Mouse (Mus musculus): ENCODE measurements around the gene Rasgef1b.

- no peak for TF ChIP-seq CTCF (IDR thresholded peaks at IDR 0.05)
- TF ChIP-seq EP300 (IDR thresholded peaks at IDR 0.05) = no peak
Measured at GRCm38 (mm10) chr5:99325301-99325700, 403.6 kb downstream of the Rasgef1b start.

Measured in lung, postnatal 0 days (tissue).